Mouse (Mus musculus) hematopoietic stem cell, adult 5-6 weeks (primary cell): ENCODE measurements at regions not wholly inside any gene's neighbourhood (a gene's known extent, or its start where the extent isn't known, plus 50 kb on each side); places are given as distances from the start of the nearest gene placed in this dataset.
"Not testable (repeated sequence)": the region's sequence is repeated elsewhere in the genome, so short reads cannot be mapped to it uniquely, and the experiment has no call there.

ENCODE experiments used
- ATAC-seq, 2 experiments: fragments of 125-278 bp in 1 of 2; replicated peaks in 1 of 2; 2 replicates each; pipeline ENCODE4 v1.8.0; 2016 to 2017; ENCODE audit warnings: inconsistent platforms in 2 of 2, mild to moderate bottlenecking in 2 of 2, moderate number of reproducible peaks in 2 of 2, low read depth in 1 of 2, moderate TSS enrichment in 1 of 2; ENCODE audit not compliant: low FRiP score in 2 of 2, poor library complexity in 2 of 2, severe bottlenecking in 2 of 2, insufficient read depth in 1 of 2, low TSS enrichment in 1 of 2

DNA sequence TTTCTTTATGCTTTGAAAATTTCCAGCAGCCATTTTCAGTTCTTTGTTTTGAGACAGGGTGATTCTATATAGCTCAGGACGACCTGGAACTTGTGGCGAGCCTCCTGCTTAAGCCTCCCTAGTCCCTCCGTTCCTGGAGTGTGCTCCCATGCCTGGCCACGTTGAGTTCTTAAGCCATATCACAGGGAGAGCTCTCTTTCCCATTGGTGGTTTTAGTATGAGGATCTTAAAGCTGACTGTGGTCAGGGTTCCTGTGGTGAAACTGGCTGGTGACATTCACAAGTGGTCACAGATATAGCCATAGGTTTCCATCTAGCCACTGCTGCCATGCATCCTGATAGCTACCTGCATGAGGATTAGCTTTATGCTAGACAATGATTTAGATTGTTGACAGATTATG is 109.1 kb upstream of the Gm5148 start:
- ATAC-seq, result no peak

DNA sequence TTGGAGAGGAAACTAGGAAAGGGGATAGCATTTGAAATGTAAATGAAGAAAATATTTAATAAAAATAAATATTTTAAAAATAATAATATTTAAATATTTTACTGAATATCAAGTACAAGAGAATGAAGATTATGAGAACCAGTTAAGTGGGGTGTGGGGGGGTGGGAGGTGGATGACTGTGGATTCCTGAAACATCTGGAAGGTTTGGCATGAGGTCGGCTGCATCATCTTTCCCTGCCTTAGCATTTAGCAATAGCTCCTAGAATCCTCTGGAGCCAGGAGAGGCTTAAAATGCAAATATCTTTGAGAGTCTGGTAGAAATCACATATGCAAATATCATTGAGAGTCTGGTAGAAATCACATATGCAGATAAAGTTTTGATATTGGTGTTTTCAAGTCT is 103.3 kb upstream of the Gm5148 start:
- ATAC-seq, result no peak

DNA sequence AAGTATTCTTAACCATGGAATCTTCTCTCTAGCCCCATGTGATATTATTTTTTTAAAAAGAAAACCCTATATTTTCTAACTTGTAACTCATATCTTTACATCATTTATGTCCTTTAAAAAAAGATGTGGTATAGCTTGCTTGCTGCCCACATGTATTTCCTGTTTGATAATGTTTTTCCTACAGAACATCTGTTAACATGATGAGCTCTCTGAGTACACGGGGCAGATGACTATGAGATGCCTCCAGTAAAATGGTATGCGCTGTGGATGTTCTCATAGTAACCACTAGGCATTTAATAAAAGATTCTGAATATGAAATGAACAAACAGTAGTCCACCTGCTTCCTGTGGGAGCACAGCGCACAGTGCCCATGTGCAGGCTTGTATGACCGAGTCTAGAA is 101.3 kb upstream of the Gm5148 start:
- ATAC-seq, result no peak

DNA sequence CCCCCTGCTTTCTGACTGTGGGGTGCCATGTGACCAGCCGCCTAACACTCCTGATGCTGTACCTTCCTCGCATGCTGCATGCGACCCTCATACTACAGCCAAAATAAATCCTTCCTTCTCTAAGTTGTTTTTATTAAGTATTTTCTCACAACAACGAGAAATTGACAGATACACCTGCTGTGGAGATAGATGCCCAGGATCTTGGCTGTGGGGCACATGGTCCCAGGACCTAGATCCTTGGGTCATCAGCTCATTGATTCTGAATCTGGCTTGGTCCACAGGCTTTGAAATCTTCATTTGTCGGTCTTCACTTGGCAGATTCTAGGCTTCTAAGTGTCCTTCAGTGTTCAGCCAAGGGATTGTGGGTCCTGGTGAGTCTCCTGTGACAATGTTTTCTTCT is 100.4 kb upstream of the Gm5148 start:
- ATAC-seq, result no peak

DNA sequence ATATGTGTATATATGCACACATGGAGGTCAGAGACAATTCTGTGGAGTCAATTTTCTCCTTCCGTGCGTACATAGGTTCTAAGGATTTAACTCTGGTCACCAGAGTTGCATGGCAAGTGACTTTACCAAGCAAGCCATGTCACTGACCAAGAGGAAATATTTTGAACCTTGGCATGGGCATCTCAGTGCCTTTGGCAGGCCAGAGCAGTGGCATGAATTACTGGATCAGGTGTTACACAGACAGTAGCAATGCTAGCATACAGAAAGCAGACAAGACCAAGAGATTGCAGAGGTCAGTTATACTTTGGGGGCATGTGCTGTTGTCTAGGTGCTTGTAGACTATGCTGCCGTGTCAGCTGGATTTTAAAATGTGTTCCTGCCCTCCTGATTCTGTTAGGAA is 95.2 kb upstream of the Gm5148 start:
- ATAC-seq, result no peak

DNA sequence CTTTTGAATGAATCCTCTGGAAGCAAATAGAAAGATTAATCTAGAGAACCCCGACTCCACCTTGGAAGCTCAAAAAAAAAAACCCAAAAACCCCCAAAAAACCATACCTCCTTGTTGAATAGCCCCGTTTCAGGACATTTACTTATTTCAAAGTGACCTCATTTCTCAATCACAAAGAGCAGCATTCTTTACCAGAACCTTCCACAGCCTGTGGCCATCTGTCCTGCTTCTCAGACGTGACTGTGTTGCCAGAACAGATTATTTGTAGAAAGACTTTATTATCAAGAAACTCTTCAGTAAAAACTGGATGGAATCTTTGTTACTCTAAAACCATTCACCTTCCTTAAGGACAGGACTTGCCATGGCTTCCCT is 93.1 kb upstream of the Gm5148 start:
- ATAC-seq, result no peak

DNA sequence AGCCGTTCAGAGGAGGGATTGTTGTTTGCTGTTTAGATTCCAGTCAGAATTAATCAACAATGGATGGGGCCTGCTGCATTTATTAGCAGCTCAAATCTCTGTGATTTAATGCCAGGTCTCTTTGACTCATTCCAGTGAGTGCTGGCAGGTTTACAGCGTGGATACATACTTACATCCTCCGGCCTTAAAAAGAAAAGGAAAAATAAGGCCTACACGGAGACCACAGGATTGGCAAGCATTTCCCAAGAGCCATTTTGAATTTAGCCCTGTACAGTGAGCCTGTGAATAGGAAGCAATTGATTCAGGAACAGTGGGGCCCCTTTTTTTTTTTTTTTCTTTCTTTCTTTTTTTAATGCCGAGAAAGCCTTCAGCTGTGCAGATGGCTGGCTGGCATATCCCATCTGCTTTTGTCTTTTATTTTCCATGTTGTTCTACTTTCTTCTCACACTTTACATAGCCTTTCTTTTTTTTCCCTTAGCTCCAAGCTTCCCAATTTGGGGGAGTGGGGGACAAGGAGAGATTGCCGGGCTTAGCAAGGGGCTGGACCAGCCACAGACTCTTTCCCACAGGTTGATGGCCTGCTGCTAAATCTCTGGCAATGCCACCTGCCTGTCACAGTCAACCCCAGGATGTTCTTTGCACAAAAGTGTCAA is 92.6 kb upstream of the Gm5148 start:
- no peak for ATAC-seq

DNA sequence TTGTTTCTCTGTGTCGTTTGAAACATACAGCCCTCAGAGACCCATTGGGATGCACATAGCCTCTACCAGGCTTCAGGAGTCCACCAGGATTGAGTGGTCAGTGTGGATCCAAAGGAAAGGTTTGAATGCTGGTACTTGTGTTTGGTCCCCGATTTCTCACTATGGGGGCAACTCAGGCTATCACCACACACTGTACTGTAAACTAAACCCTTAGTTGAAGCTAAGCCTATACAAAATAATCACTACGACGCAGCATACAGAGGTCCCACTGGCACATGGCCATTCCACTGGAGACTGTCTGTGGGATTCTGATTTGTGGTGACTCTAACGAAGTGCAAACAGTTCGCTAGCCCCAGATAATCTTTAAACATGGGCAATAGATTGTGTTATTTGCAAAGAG is 91.5 kb upstream of the Gm5148 start:
- ATAC-seq, result no peak

DNA sequence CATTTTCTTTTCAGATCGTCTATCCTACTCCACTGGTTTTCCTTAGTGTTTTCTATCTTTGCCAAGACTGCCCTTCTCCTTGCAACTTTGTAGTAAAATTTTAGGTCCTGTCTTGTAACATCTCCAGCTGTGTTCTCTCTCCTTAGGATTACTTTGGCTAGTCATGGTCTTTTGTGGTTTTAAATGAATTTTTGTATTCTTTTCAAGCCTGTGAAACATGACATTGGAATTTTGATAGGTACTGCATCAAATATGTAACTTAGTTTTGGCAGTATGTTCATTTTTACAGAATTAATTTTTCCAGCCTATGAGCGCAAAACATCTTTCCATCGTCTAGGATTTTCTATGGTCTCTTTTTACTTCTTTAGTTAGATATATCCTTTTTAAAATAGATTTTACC is 88.6 kb upstream of the Gm5148 start:
- no peak for ATAC-seq

DNA sequence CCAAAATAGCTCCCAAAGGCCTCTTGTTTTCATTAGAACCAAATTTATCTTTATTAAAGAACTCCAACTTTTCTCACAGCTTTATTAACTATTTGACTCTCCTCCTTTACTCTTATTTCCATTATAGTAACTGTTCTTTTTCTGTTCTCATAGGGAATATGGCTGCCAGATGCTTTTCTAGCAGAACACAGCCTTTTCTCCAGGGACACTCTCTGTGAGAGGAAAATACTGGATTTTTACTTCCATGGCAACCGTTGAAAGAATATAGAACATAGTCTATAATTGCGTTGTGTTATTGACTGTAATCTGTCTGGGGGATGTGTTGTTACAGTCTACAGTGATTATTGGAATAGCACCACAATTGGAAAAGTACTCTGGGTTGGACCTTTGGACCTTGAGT is 87.1 kb upstream of the Gm5148 start:
- ATAC-seq, result no peak

DNA sequence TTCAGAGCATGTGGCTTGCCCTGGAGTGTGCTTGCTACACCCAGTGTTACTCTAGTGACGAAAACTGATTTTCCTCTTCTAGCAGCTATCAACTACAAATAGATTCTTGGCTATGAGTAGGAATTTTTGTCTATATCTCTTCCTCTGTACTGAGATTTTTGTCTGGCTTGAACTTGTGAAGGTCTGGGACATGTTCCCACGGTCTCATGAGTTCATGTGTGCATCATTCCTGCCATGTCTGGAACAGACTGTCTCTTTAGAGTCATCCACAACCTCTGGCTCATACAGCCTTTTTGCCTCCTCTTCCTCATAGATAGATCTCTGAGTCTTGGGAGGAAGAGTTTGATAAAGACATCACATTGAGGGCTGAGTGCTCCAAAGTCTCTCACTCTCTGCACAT is 86.5 kb upstream of the Gm5148 start:
- ATAC-seq, result no peak

DNA sequence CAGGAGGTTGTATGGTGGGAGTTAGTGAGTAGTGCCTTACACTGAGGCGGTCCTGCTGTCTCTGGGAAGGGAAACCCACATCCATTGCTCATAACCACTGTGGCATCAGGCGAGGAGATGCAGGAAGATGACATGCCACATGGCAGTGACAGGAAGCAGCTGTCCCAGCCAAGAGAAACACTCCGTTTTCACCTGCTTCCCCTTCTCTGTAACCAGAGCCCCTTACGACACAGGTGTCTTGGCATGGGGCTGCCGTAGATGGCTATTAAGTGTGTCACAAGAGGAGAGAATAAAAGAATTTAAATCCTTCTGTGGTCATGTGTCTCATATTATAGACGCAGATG is 81.5 kb upstream of the Gm5148 start:
- ATAC-seq, result peak; percentile 89 to 91

DNA sequence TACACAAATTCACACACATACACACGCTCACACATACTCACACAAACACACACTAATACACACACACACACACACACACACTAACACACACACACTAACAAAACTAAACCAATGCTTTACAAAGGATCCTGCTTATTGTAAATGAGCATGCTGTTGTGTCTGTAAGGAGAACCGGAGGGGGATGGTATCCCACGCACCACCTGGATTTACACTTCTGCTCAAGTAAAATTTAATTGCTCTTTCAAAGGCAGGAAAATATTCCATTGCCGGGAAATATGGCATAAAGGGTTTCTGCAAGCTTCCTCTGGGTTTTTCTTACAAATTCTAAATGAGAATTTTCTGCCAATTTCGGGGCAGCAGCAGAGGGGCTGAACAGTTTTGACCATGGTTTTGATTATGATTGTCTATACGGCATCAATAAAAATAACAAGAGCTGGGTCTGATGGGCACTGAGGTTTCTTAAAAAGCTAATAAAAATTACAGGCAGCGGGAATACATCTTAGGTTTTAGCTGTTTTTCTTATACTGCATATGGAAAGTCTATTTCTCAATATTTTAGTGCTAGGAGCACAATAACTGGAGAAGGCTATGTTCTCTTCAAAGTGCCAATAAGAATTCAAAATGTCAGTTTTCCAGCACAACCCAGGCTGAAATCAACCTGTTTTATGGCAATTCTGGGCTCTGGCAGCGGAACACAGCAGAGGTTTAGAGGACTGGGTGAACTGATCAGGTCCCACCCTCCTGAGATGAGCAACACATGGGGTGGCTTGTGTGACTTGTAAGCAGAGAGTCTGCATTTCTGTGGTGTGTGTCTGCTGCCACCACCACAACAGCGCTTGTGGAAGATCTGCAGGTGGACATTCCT is 80.9 kb upstream of the Gm5148 start:
- ATAC-seq, result no peak

DNA sequence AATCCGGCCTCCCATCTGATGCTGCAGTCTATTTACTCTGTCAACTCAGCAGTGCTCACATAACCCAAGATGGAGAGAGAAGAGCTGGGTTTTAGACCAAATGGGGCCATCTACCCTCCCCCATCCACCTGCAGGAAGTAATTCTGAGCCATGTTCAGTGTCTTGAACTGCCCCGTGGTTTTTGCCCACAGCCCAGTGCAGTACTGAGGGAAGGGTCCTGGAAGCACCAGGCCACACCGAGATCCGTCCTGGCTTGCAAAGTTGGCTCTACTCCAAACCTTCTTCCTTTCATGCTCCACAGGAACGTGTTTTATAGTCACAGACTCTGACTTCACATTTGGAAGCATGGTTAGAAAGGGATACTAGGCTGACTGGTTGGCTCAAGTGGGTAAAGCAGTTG is 80.0 kb upstream of the Gm5148 start:
- peak; percentile 50 to 57 for ATAC-seq

DNA sequence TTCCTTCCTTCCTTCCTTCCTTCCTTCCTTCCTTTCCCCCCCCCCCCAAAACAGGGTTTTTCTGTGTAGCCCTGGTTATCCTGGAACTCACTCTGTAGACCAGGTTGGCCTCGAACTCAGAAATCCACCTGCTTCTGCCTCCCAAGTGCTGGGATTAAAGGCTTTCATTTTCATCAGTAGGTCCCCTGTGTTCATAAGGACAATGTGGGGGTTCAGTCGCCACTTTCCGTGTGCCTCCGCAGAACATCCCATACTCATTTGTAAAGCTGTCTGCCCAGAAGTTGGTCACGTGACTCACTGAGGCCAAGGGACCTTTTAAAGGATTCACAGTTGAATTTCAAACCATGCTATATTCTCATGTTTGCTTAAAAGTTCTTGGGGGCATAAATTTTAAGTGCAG is 79.5 kb upstream of the Gm5148 start:
- ATAC-seq, result not testable (repeated sequence)

DNA sequence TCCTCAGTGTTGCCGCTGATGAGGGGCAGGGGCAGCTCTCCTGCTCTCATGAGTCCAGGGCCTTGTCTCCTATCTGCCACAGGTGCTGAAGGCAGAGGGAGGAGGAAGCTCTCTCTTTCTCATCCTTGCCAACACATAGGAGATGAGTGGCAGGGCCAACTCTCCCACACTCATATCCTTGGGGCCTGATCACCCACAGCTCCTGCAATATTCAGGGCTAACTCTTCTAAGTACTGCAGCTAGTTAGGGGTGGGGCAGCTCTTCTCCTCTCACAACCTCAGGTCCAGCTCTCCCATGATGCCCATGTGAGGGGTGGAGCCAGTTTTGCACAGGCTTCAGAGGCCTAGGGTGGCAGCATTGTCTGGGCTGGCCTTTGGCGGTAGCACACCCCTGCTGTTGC is 77.3 kb upstream of the Gm5148 start:
- ATAC-seq, result no peak

DNA sequence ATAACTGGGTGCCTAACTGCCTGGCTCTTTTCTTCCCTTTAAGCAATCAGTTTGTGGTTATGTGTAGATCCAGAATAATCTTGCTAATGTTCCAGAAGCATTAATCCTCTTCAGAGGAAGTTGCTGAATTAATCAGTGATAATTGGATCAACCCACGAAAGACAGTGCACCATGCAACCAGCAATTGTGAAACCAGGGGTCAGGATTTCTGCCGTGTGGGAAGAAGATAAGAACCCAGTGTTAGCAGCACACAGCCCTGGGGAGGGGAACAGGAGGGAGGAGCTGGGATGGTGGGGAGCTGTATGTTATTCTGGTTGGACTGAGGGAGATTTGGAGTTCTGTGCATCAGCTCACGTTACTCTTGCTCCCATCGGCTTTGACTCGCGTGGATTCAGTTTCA is 75.5 kb upstream of the Gm5148 start:
- no peak for ATAC-seq

DNA sequence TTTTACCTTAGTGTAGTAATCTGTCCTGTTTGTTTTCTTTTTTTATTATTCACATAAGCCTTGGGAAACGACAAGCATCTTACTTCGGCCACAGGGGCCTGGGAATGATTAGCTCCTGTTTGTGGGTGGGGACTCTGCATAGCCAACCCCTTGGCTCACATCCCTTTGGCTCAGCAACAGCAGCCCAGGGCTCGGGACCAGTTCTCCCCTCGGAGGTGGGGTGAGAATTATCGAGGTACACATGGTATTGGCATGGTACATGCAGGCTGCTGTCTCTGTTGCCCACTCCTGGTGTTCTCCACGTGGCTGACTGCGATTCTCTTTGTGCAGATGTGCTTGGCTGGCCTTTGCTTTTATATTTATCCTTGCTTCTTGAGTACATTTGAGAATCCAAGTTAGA is 65.4 kb upstream of the Gm5148 start:
- no peak for ATAC-seq

DNA sequence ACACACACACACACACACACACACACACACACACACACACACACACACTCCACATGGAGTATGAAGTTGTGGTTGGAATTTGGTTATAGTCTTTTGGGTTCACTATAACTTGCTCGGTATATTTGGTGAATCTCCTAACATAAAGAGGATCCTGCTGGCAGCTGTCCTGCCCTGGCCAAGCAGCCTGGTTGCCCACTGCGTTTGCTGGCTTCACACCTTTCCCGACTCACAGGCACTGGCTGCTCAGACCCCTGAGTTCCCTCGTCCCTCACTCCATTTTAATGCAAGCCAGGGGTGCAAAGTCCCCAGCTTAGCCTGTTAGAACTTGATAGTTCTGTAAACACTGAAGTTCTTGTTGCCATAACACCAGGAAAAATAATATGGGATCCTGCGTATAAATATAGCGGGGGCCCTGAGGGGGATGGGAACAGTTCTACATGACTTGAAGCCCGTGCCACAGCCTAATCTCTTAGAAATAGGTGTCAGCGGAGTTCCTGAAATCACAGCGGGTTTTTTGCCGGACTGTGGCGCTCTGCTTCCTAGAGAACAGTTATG is 64.9 kb upstream of the Gm5148 start:
- no peak for ATAC-seq
